Mouse (Mus musculus) embryonic stem cell, embryonic (primary cell): ENCODE measurements at regions not wholly inside any gene's neighbourhood (a gene's known extent, or its start where the extent isn't known, plus 50 kb on each side); places are given as distances from the start of the nearest gene placed in this dataset.

Source experiments
- CTCF ChIA-PET, 4 experiments: fragments of 300-600 bp in 2 of 4; fragments of 350-600 bp in 2 of 4; sonication (Branson Sonifier 250); formaldehyde crosslinking; loops; one replicate each; lab custom pipeline; 2022; ENCODE audit warnings: inconsistent platforms in 2 of 4; lab: Charles Lee
- POLR2A ChIA-PET, 4 experiments: fragments of 300-600 bp in 2 of 4; fragments of 350-600 bp in 2 of 4; sonication (Branson Sonifier 250); formaldehyde crosslinking; loops; one replicate each; lab custom pipeline; 2022; ENCODE audit warnings: antibody characterized with exemption in 4 of 4, inconsistent platforms in 1 of 4; lab: Charles Lee

- ChIA-PET POLR2A (no interaction called here), CTCF (no interaction called here)
These were observed 541.2 kb downstream of the Grxcr1 start for GRCm38 (mm10) chr5:68572816-68573215.

DNA sequence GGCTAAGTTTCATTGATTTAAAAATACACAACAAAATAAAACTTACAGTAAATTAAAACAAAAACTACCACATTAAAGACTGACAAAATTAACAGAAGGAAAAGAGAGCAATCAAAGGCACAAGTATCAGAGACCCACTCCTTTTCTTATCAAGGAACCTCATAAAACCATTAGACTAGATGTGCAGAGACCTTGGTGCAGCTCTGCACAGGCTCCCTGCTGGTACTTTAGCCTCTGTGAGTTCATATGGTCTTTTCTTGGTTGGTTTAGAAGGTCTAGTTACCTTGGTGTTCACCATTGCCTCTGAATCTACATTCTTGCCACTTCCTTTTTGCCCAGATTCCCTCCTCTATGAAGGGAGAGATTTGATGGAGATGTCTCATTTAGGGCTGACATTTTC, 544.2 kb downstream of the Grxcr1 start:
- POLR2A ChIA-PET: no interaction called here
- CTCF ChIA-PET: no interaction called here

- CTCF ChIA-PET: no interaction called here
These were observed 546.9 kb downstream of the Grxcr1 start for GRCm38 (mm10) chr5:68578496-68578895.

DNA sequence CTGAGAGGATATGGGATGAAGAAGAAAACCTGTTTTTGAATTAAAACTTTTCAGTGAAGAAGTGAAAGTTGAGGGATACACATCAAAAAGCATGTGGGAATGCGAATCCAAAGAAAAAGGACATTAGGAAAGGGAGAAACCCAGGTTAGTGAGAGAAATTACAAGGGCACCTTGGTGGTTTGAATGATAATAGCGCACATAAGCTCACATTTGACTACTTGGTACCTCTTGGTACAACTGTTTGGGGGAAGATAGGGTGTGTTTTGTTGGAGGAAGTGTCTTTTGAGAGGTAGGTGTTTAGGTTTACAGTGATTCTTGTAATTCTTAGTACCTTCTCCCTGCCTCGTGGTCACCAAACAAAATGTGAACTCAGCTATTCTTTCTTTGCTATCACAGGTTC, 560.8 kb downstream of the Grxcr1 start:
- CTCF ChIA-PET: no interaction called here

More at GRCm38 (mm10) chr5:68578496-68578895, 546.9 kb downstream of the Grxcr1 start:
- POLR2A ChIA-PET: no interaction called here

DNA sequence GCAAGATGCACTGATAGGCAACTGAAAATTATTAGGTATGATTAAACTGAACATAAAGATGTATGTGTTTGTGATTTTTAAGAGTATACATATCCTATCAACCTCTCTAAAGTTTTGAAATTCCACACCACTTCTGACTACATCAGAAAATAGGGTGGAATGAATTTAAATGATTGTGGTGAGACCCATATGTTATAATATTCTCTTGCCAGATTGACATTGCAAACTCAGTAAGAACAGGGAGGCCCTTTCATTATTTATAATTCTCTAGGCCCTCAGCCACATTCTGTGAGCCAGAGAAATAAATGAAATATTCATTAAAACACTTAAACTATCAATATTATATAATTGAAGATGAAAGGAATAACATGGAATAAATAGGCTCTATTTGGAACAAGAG, 586.8 kb downstream of the Grxcr1 start:
- ChIA-PET CTCF (no interaction called here), POLR2A (no interaction called here)

More for the DNA sequence above, 560.8 kb downstream of the Grxcr1 start:
- POLR2A ChIA-PET: interaction anchor here in 1 of 4 experiments (0.6 kb wide), 1 partner anchor 819 kb away, joined by 3 read pairs; no protein-coding TSS in a partner anchor

- CTCF ChIA-PET: no interaction called here
- POLR2A ChIA-PET: no interaction called here
These were observed 603.8 kb downstream of the Grxcr1 start for GRCm38 (mm10) chr5:68635400-68635799.

GRCm38 (mm10) chr5:68672834-68673233, 641.2 kb downstream of the Grxcr1 start:
- POLR2A ChIA-PET: no interaction called here
- CTCF ChIA-PET: no interaction called here

DNA sequence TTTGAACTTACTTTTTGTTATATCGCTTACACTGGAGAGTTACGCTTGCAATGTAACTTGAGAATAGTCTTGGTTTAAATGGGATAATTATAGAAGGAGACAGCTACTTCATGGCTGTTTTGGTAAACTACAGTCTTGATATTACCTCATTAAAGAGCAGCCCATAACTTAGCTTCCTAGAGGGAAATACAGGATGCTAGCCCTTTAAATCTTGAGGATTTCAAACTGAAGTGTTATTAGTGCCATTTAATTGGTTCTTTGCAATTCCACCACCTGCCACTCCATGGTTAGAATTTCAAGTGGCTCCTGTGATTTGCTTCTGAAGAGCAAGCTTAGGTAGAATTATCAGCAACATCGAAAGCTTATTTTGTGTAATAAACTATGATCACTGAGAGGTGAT, 640.1 kb downstream of the Kctd8 start:
- ChIA-PET POLR2A (no interaction called here), CTCF (no interaction called here)

GRCm38 (mm10) chr5:68705411-68706080, 635.9 kb downstream of the Kctd8 start:
- POLR2A ChIA-PET: no interaction called here
- CTCF ChIA-PET: no interaction called here

- POLR2A ChIA-PET: no interaction called here
These were observed 614.7 kb downstream of the Kctd8 start for GRCm38 (mm10) chr5:68726733-68727132.

DNA sequence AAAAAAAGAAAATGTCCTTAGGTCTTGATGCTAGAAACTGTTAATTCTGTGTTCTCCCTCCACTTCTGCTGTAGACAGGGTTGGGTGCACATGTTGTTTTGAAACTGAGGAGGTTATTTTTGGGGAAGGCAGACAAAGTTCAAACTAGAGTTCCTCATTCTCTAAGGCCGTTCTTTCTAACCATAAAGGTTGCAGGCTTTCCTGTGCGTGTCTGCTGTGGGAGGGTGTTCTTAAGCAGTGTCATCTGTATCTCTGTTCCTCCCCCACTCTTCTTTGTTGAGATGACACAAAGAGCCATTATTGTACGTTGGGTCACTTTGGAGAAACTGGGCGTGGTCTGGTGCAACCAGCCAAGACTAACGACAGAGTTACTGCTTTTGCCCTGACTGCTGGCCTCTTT, 606.3 kb downstream of the Kctd8 start:
- POLR2A ChIA-PET: no interaction called here
- CTCF ChIA-PET: no interaction called here

More at GRCm38 (mm10) chr5:68726733-68727132, 614.7 kb downstream of the Kctd8 start:
- CTCF ChIA-PET: no interaction called here

GRCm38 (mm10) chr5:68750499-68750898, 591.0 kb downstream of the Kctd8 start:
- POLR2A ChIA-PET: no interaction called here
- CTCF ChIA-PET: no interaction called here

GRCm38 (mm10) chr5:68753025-68753424, 588.5 kb downstream of the Kctd8 start:
- POLR2A ChIA-PET: no interaction called here
- CTCF ChIA-PET: no interaction called here
